Mouse (Mus musculus) CH12.LX (cell line): ENCODE measurements at regions not wholly inside any gene's neighbourhood (a gene's known extent, or its start where the extent isn't known, plus 50 kb on each side); places are given as distances from the start of the nearest gene placed in this dataset.

ENCODE experiments used
- CHD2 ChIP-seq: IDR thresholded peaks from 2 replicates; pipeline ENCODE4 v1.6.1; 2011; ENCODE audit warnings: low read length, improper control_type of control experiment
- CTCF ChIP-seq, 2 experiments: IDR thresholded peaks in 1 of 2; conservative IDR thresholded peaks in 1 of 2; 2 replicates each; pipeline ENCODE4 v1.5.1; 2011 to 2012; ENCODE audit warnings: low read depth in 2 of 2, low read length in 2 of 2, improper control_type of control experiment in 1 of 2, inconsistent platforms in 1 of 2, mild to moderate bottlenecking in 1 of 2, moderate library complexity in 1 of 2
- ELF1 ChIP-seq: IDR thresholded peaks from 2 replicates; pipeline ENCODE4 v1.6.1; 2014; ENCODE audit warnings: low read depth, mild to moderate bottlenecking, inconsistent platforms, low read length, improper control_type of control experiment
- EP300 ChIP-seq: IDR thresholded peaks from 2 replicates; pipeline ENCODE4 v1.6.1; 2011; ENCODE audit warnings: low read length, improper control_type of control experiment
- IRF4 ChIP-seq: IDR thresholded peaks from 2 replicates; pipeline ENCODE4 v1.6.1; 2014; ENCODE audit warnings: low read depth, mild to moderate bottlenecking, inconsistent platforms, low read length, improper control_type of control experiment
- MAFK ChIP-seq: IDR thresholded peaks from 2 replicates; pipeline ENCODE4 v1.6.1; 2011; ENCODE audit warnings: low read length, improper control_type of control experiment; ENCODE audit not compliant: insufficient replicate concordance
- MYC ChIP-seq: IDR thresholded peaks from 2 replicates; pipeline ENCODE4 v1.6.1; 2011; ENCODE audit warnings: low read depth, mild to moderate bottlenecking, improper control_type of control experiment, low read length
- NELFE ChIP-seq: IDR thresholded peaks from 2 replicates; pipeline ENCODE4 v1.6.1; 2011; ENCODE audit warnings: low read depth, low read length, improper control_type of control experiment
- POLR2A ChIP-seq: IDR thresholded peaks from 2 replicates; pipeline ENCODE4 v1.6.1; 2011; ENCODE audit warnings: low read depth, mild to moderate bottlenecking, improper control_type of control experiment, low read length
- SMC3 ChIP-seq: IDR thresholded peaks from 2 replicates; pipeline ENCODE4 v1.6.1; 2011; ENCODE audit warnings: low read depth, low read length, improper control_type of control experiment
- TCF12 ChIP-seq: IDR thresholded peaks from 2 replicates; pipeline ENCODE4 v1.6.1; 2014; ENCODE audit warnings: low read depth, mild to moderate bottlenecking, inconsistent platforms, low read length, improper control_type of control experiment
- USF1 ChIP-seq: IDR thresholded peaks from 2 replicates; pipeline ENCODE4 v1.6.1; 2014; ENCODE audit warnings: low read depth, mild to moderate bottlenecking, inconsistent platforms, low read length, improper control_type of control experiment

- TF ChIP-seq NELFE, result no peak
- no peak for TF ChIP-seq POLR2A
- TF ChIP-seq CTCF (conservative IDR thresholded peaks at IDR 0.05 in 1 of 2, IDR thresholded peaks at IDR 0.05 in 1 of 2; ENCODE audit: low read depth in 2 of 2, low read length in 2 of 2), result no peak
- no peak for TF ChIP-seq SMC3
- TF ChIP-seq MAFK, result no peak
- TF ChIP-seq MYC, result no peak
- no peak for TF ChIP-seq USF1
- TF ChIP-seq TCF12, result no peak
- no peak for TF ChIP-seq CHD2
- TF ChIP-seq EP300, result no peak
- TF ChIP-seq ELF1, result no peak
- no peak for TF ChIP-seq IRF4
These were observed 108.4 kb upstream of the Psmd7 start for GRCm38 (mm10) chr8:107696384-107697346.
